Mouse (Mus musculus): ENCODE measurements around the gene Gm9044.
"Not testable (repeated sequence)": the region's sequence is repeated elsewhere in the genome, so short reads cannot be mapped to it uniquely, and the experiment has no call there.

GRCm38 (mm10) chr10:118337731-118338130 lies 5.5 kb upstream of the Gm9044 start, which contains the start of gene Gm9045:
- TF ChIP-seq CTCF (IDR thresholded peaks at IDR 0.05; ENCODE audit: borderline replicate concordance, insufficient read depth, low read depth, low read length); POLR2A (IDR thresholded peaks at IDR 0.05; ENCODE audit: borderline replicate concordance, insufficient read depth, low read length): not testable (repeated sequence)
